Mouse (Mus musculus) forebrain, postnatal 0 days (tissue): ENCODE measurements around the gene Abraxas2. TPM values are rescaled to one million over a fixed set of nuclear protein-coding genes. Genes with fewer than 3 reads are reported as not detected.

Source experiments
- ATAC-seq: fragments of 200-750 bp; cut with Nextera tagmentation; 2 replicates; pipeline ENCODE4 v1.8.0; 2017; ENCODE audit warnings: mild to moderate bottlenecking, moderate library complexity
- DNase-seq: peaks from one replicate; pipeline ENCODE4 v3.0.0-alpha.2; 2015
- H3K27ac ChIP-seq: fragments of 300-500 bp; sonication (generic); 2 replicates; pipeline ENCODE4 v1.5.1; 2014; ENCODE audit warnings: low read depth, mild to moderate bottlenecking, antibody characterized with exemption, low read length, moderate library complexity, mixed read lengths
- H3K27me3 ChIP-seq: fragments of 300-500 bp; sonication (generic); 2 replicates; pipeline ENCODE4 v1.6.1; 2014; ENCODE audit warnings: mild to moderate bottlenecking, low read length, mixed read lengths; ENCODE audit not compliant: insufficient read depth
- H3K36me3 ChIP-seq: fragments of 300-500 bp; sonication (generic); 2 replicates; pipeline ENCODE4 v1.6.1; 2014; ENCODE audit warnings: mild to moderate bottlenecking, moderate library complexity; ENCODE audit not compliant: insufficient read depth
- H3K4me1 ChIP-seq: fragments of 300-500 bp; sonication (generic); 2 replicates; pipeline ENCODE4 v1.6.1; 2014; ENCODE audit warnings: antibody characterized with exemption; ENCODE audit not compliant: insufficient read depth
- H3K4me2 ChIP-seq: fragments of 300-500 bp; sonication (generic); 2 replicates; pipeline ENCODE4 v1.6.1; 2014; ENCODE audit warnings: low read depth, mild to moderate bottlenecking, moderate library complexity
- H3K4me3 ChIP-seq: fragments of 300-500 bp; sonication (generic); 2 replicates; pipeline ENCODE4 v1.5.1; 2014; ENCODE audit warnings: low read depth, low read length, mixed read lengths
- H3K9ac ChIP-seq: fragments of 300-500 bp; sonication (generic); 2 replicates; pipeline ENCODE4 v1.6.1; 2014; ENCODE audit warnings: mild to moderate bottlenecking
- H3K9me3 ChIP-seq: fragments of 300-500 bp; sonication (generic); 2 replicates; pipeline ENCODE4 v1.6.1; 2016; ENCODE audit warnings: low read length
- CTCF ChIP-seq: sonication (generic); IDR thresholded peaks from 2 replicates; pipeline ENCODE4 v1.5.1; 2016; ENCODE audit warnings: antibody characterized with exemption, control low read depth, low read depth
- WGBS: fragments of 180-500 bp; shearing (Covaris S2); extraction: QIAGEN DNeasy Blood & Tissue Kit; methylation state at CpG from one replicate; pipeline ENCODE4 v1.1.7; 2014; 5-methylcytosine and 5-hydroxymethylcytosine counted together
- polyA plus RNA-seq: library from polyadenylated mRNA; unstranded; fragments of >200 nt; fragmentation: Nextera tagmentation; extraction: Ambion mirVana; gene quantifications from 2 replicates; pipeline ENCODE4 v1.2.1, GENCODE M21; 2015
- total RNA-seq: library from RNA; depleted of rRNA; stranded (reverse); fragments of >200 nt; gene quantifications from 2 replicates; pipeline ENCODE4 v1.2.3, GENCODE M21; 2014; rRNA removed

Gene Abraxas2
- total and polyA plus RNA-seq, 2 experiments from 2014 or later: 32.9 to 38.2 TPM

DNA sequence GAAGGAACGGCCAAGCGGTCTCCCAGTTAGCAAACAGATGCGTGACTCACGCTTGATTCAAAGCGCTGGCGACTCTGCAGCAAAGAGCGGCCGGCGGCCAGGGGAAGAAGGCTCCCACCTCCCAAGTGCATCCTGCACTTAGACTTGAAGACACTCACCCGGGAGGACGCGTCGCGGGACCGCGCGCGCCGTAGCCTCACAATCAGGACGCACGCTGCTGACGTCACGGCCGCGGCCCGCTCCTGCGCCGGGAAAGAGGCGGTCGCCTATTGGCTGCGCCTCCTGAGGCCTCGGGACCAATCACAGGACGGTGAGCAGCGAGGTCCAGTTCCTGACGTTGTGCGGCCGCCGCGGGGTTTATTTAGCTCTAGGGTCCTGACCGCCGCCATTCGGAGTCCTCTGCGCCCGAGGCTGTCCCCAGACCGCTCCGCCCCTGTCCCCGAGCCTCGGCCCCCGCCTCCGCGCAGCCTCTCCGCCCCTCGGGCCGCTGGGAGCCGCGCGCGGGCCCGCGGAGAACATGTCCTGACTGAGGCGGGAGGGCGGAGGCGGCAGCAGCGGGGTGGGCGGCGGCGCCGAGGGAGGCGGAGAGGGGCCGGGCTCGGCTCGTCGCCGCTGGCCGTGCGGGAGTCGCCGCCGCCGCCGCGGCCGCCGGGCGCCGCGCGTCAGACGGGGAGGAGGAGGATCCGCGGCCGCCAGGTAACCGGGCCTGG lies 72.0 kb downstream of the Abraxas2 start, which contains the start of gene Zranb1:
Zranb1 (plus strand) TSS at position 293 of the 710 bp plus-strand sequence.
- Histone ChIP-seq H3K4me1 (peaks cover 16% of the 10 kb centered on the region), H3K27me3 (no peaks in the 10 kb centered on the region), H3K4me2 (peak within 1 kb of the TSS; percentile 70), H3K9ac (peak within 1 kb of the TSS; percentile 89), H3K9me3 (no peaks in the 10 kb centered on the region), H3K36me3 (no peaks in the 10 kb centered on the region), H3K4me3 (peak within 1 kb of the TSS; percentile 98), H3K27ac (peak within 1 kb of the TSS; percentile 98)
- TF ChIP-seq CTCF: no peak
- DNase-seq (peak; percentile 98), ATAC-seq (peak; percentile 99)
- 5% methylated on average over 85 of the region's 93 CpGs for WGBS

- H3K27me3 ChIP-seq: no peaks in the 10 kb centered on the region
- whole genome bisulfite sequencing: 1% methylated on average over 50 of the region's 55 CpGs
- ATAC-seq: peak; percentile 38; the same call in 1 of the 2 replicates
Measured at GRCm38 (mm10) chr7:132931560-132932351, 72.7 kb downstream of the Abraxas2 start.

GRCm38 (mm10) chr7:132933331-132933730 lies 74.3 kb downstream of the Abraxas2 start:
- no peak for ATAC-seq
- H3K36me3 ChIP-seq: no peaks in the 10 kb centered on the region
- no peak overlapping the region for H3K9ac ChIP-seq
- peaks cover 16% of the 10 kb centered on the region for H3K4me1 ChIP-seq
- H3K9me3 ChIP-seq: no peaks in the 10 kb centered on the region
- no peak overlapping the region for H3K4me3 ChIP-seq
- no peak overlapping the region for H3K4me2 ChIP-seq
- TF ChIP-seq CTCF: no peak
- no peak overlapping the region for H3K27ac ChIP-seq
- no peak for DNase-seq
- H3K27me3 ChIP-seq: no peaks in the 10 kb centered on the region
- 73% methylated on average over 1 of the region's 1 CpGs for WGBS

More at GRCm38 (mm10) chr7:132931560-132932351, 72.7 kb downstream of the Abraxas2 start:
- Histone ChIP-seq H3K27ac (peak overlapping the region; percentile 98), H3K36me3 (no peaks in the 10 kb centered on the region), H3K4me1 (peaks cover 16% of the 10 kb centered on the region), H3K9me3 (no peaks in the 10 kb centered on the region), H3K9ac (peak overlapping the region; percentile 89), H3K4me2 (peak overlapping the region; percentile 70), H3K4me3 (peak overlapping the region; percentile 98)
- peak; percentile 38 for DNase-seq
- no peak for TF ChIP-seq CTCF

Other genes with a start within 250 kb of the Abraxas2 start
- gene Lhpp, start 248.6 kb upstream of the Abraxas2 start, total RNA-seq: 37.5 and 40.7 TPM in 2 replicates
- gene Lhpp, start 248.6 kb upstream of the Abraxas2 start, polyA plus RNA-seq: 50.1 and 53.8 TPM in 2 replicates
- gene Fam53b, start 45.3 kb upstream of the Abraxas2 start, total RNA-seq: 5.6 and 15.4 TPM in 2 replicates
- 5.6 and 5.8 TPM in 2 replicates for gene Fam53b, start 45.3 kb upstream of the Abraxas2 start, polyA plus RNA-seq
- gene Eef1akmt2, start 6.6 kb upstream of the Abraxas2 start, total RNA-seq: 86.1 and 101 TPM in 2 replicates
- gene Eef1akmt2, start 6.6 kb upstream of the Abraxas2 start, polyA plus RNA-seq: 77.3 and 85.9 TPM in 2 replicates
- 84.4 and 90.1 TPM in 2 replicates for gene Zranb1, start 71.9 kb downstream of the Abraxas2 start, total RNA-seq
- gene Zranb1, start 71.9 kb downstream of the Abraxas2 start, polyA plus RNA-seq: 23.6 and 25.7 TPM in 2 replicates